Mouse (Mus musculus): ENCODE results near the gene Arfgap3. TPM values are rescaled to one million over a fixed set of nuclear protein-coding genes. Genes with fewer than 3 reads are reported as not detected.

Arfgap3 gene
- total and polyA plus RNA-seq, 3 experiments = 8.2 to 12.4 TPM; not detected in 1

DNA sequence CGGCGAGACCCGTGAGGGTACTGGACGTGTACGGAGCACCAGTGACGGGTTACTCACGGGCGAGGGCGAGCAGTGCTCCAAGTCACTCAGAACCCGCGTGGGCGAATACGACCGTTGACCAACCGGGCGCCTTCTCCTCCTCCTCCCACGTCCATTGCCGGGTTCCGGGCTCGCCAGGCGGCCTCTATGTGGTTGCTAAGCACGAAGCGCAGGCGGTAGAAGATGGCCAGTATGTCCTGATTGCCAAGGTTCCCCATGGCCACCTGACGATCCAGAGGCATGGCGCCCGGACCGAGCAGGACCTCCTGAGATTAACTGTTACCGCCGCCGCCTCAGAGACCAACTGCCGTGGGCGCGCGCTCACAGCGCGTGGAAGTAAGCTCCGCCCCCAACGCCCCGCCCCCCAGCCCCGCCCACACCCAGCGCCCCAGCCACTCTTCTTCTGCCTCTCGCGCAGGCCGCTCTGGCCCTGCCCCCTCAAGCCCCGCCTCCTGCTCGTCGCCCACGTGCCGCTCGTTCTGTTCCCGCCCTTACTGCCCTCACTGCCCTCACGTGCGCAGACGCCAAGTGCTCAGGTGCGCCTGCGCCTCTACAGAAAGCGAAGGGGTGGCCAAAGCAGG lies 17.0 kb upstream of the Arfgap3 start (continued):
- peak; percentile 28; the same call in 1 of the 2 replicates for TF ChIP-seq TCF12 (IDR thresholded peaks at IDR 0.05; ENCODE audit: low read depth, low read length)
- no peak for TF ChIP-seq GABPA (IDR thresholded peaks at IDR 0.05; ENCODE audit: low read depth, low read length)
- no peak for TF ChIP-seq KAT2A (conservative IDR thresholded peaks at IDR 0.05; ENCODE audit: low read depth, low read length)
- TF ChIP-seq NRF1 (IDR thresholded peaks at IDR 0.05; ENCODE audit: insufficient read depth, low read depth, low read length, poor library complexity, severe bottlenecking) = peak; percentile 87
- no peak for TF ChIP-seq MAFK (IDR thresholded peaks at IDR 0.05; ENCODE audit: borderline replicate concordance, low read depth, low read length)

DNA sequence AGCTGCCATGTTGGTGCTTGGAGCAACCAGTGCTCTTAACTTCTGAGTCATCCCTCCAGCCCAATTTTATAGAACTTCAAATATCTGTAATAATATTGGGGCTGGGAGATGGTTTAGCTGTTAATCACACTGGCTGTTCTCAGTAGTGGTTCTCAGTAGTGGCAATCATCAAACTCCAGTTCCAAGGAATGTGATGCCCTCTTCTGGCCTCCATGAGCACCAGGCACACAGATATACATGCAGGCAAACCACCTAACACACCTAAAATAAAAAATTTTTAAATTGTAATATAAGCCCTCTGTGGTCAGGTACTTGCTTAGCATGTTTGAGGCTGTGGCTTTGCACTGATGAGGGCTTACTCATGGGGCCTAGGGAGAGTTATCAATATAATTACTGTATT lies 15.7 kb upstream of the Arfgap3 start:
- Histone ChIP-seq H3K9ac (ENCODE audit: control insufficient read depth, low read depth, low read length, poor library complexity, severe bottlenecking) (no peak overlapping the region), H3K36me3 (ENCODE audit: control insufficient read depth in 1 of 2, insufficient read depth in 2 of 2, low read length in 2 of 2) (peaks cover 0 to 20% of the 10 kb centered on the region in 2 experiments; a peak in 2 of 4 replicates), H3K9me3 (replicated peaks; ENCODE audit: insufficient read depth, low read length) (no peaks in the 10 kb centered on the region), H3K27ac (ENCODE audit: control insufficient read depth, low read depth, low read length) (no peak overlapping the region), H3K79me2 (ENCODE audit: control insufficient read depth, insufficient read depth, low read length, poor library complexity) (peaks cover 6% of the 10 kb centered on the region), H3K27me3 (ENCODE audit: control insufficient read depth in 1 of 2, insufficient read depth in 2 of 2, low read length in 2 of 2) (no peaks in the 10 kb centered on the region), H3K4me3 (ENCODE audit: control insufficient read depth in 1 of 2, insufficient read depth in 1 of 2, low read depth in 2 of 2, low read length in 2 of 2) (no peak overlapping the region; a peak in 1 of 4 replicates), H3K4me1 (ENCODE audit: control insufficient read depth in 1 of 2, insufficient read depth in 2 of 2, low read length in 2 of 2) (peaks cover 2 to 13% of the 10 kb centered on the region in 2 experiments; a peak in 3 of 4 replicates)
- no peak for TF ChIP-seq POLR2AphosphoS2 (IDR thresholded peaks at IDR 0.05; ENCODE audit: low read length)
- peak in 1 of 3 experiments; percentile 34; a peak in 2 of 6 replicates for TF ChIP-seq CTCF (IDR thresholded peaks at IDR 0.05 in 2 of 3, conservative IDR thresholded peaks at IDR 0.05 in 1 of 3; ENCODE audit: control insufficient read depth in 1 of 3, insufficient read depth in 1 of 3, low read depth in 2 of 3, low read length in 3 of 3, poor library complexity in 1 of 3, severe bottlenecking in 1 of 3)
- peak; percentile 23; the same call in 1 of the 2 replicates for TF ChIP-seq SMC3 (IDR thresholded peaks at IDR 0.05; ENCODE audit: low read depth, low read length)
- TF ChIP-seq RAD21 (IDR thresholded peaks at IDR 0.05; ENCODE audit: low read depth, low read length) = peak; percentile 15
- TF ChIP-seq ZKSCAN1 (IDR thresholded peaks at IDR 0.05; ENCODE audit: low read depth, low read length) = no peak
- TF ChIP-seq ZC3H11A (IDR thresholded peaks at IDR 0.05; ENCODE audit: low read depth, low read length) = no peak
- DNase-seq (ENCODE audit: low read depth, low spot score) = no peak

DNA sequence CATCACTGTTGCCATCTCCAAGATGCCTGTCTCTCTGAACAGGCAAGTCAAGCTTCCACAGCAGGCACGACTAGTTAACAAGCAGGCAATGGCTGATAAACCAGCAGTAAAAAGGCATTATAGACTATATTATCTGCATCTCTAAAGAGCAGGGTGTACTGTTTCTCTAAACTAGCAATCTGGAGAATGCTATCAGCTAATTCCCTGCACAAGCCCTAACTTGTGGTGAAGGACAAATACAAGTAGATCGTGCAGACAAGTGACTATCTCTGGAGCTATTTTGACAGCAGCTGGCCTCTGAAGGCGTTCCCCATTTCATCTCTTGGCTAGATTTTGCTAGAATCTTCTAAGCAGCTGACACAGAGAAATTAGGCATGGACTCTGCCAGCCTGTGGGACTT lies 14.1 kb upstream of the Arfgap3 start:
- no peaks in the 10 kb centered on the region for H3K9me3 ChIP-seq (replicated peaks; ENCODE audit: insufficient read depth, low read length)
- peaks cover 6% of the 10 kb centered on the region for H3K79me2 ChIP-seq (ENCODE audit: control insufficient read depth, insufficient read depth, low read length, poor library complexity)
- H3K9ac ChIP-seq (ENCODE audit: control insufficient read depth, low read depth, low read length, poor library complexity, severe bottlenecking) = no peak overlapping the region
- peaks cover 2 to 13% of the 10 kb centered on the region in 2 experiments; a peak in 3 of 4 replicates for H3K4me1 ChIP-seq (ENCODE audit: control insufficient read depth in 1 of 2, insufficient read depth in 2 of 2, low read length in 2 of 2)
- H3K36me3 ChIP-seq (ENCODE audit: control insufficient read depth in 1 of 2, insufficient read depth in 2 of 2, low read length in 2 of 2) = peaks cover 0 to 20% of the 10 kb centered on the region in 2 experiments; a peak in 2 of 4 replicates
- no peak overlapping the region for H3K4me3 ChIP-seq (ENCODE audit: control insufficient read depth in 1 of 2, insufficient read depth in 1 of 2, low read depth in 2 of 2, low read length in 2 of 2)
- peak overlapping the region; percentile 33 for H3K27ac ChIP-seq (ENCODE audit: control insufficient read depth, low read depth, low read length)
- DNase-seq (ENCODE audit: low read depth, low spot score) = peak; percentile 76
- no peaks in the 10 kb centered on the region for H3K27me3 ChIP-seq (ENCODE audit: control insufficient read depth in 1 of 2, insufficient read depth in 2 of 2, low read length in 2 of 2)
- TF ChIP-seq SIN3A (IDR thresholded peaks at IDR 0.05; ENCODE audit: low read length) (peak; percentile 74), MAX (IDR thresholded peaks at IDR 0.05; ENCODE audit: low read length) (no peak), JUND (IDR thresholded peaks at IDR 0.05; ENCODE audit: low read depth, low read length) (no peak), MYC (IDR thresholded peaks at IDR 0.05; ENCODE audit: low read depth, low read length) (no peak), EP300 (IDR thresholded peaks at IDR 0.05; ENCODE audit: low read depth in 1 of 2, low read length in 2 of 2) (peak; percentile 74 to 79), RAD21 (IDR thresholded peaks at IDR 0.05; ENCODE audit: low read depth, low read length) (no peak), TCF12 (IDR thresholded peaks at IDR 0.05; ENCODE audit: low read depth, low read length) (peak; percentile 84), BHLHE40 (IDR thresholded peaks at IDR 0.05; ENCODE audit: borderline replicate concordance, low read depth, low read length) (peak; percentile 67; the same call in 1 of the 2 replicates), ZC3H11A (IDR thresholded peaks at IDR 0.05; ENCODE audit: low read depth, low read length) (no peak), HCFC1 (IDR thresholded peaks at IDR 0.05; ENCODE audit: low read depth, low read length) (no peak), ETS1 (IDR thresholded peaks at IDR 0.05; ENCODE audit: low read depth, low read length) (peak; percentile 88), ZNF384 (IDR thresholded peaks at IDR 0.05; ENCODE audit: low read depth, low read length) (no peak), CTCF (IDR thresholded peaks at IDR 0.05 in 2 of 3, conservative IDR thresholded peaks at IDR 0.05 in 1 of 3; ENCODE audit: control insufficient read depth in 1 of 3, insufficient read depth in 1 of 3, low read depth in 2 of 3, low read length in 3 of 3, poor library complexity in 1 of 3, severe bottlenecking in 1 of 3) (no peak), CHD2 (IDR thresholded peaks at IDR 0.05; ENCODE audit: low read length) (no peak), ELF1 (IDR thresholded peaks at IDR 0.05; ENCODE audit: low read depth, low read length) (no peak), E2F4 (IDR thresholded peaks at IDR 0.05; ENCODE audit: borderline replicate concordance, low read depth, low read length) (no peak), RCOR1 (IDR thresholded peaks at IDR 0.05; ENCODE audit: low read depth, low read length) (peak; percentile 90), GABPA (IDR thresholded peaks at IDR 0.05; ENCODE audit: low read depth, low read length) (no peak), GATA1 (IDR thresholded peaks at IDR 0.05; ENCODE audit: low read depth, low read length) (peak; percentile 89), MXI1 (IDR thresholded peaks at IDR 0.05; ENCODE audit: low read depth, low read length) (no peak), TAL1 (IDR thresholded peaks at IDR 0.05; ENCODE audit: low read length) (peak; percentile 86), KAT2A (conservative IDR thresholded peaks at IDR 0.05; ENCODE audit: low read depth, low read length) (no peak), TBP (IDR thresholded peaks at IDR 0.05; ENCODE audit: low read depth, low read length) (peak; percentile 76)

All from MEL (cell line).